Mouse (Mus musculus): Measurements from ENCODE around the gene Gm47955. TPM values are rescaled to one million over a fixed set of nuclear protein-coding genes. Genes with fewer than 3 reads are reported as not detected.

Gm47955 gene
- polyA plus RNA-seq, 2 experiments, result not detected

DNA sequence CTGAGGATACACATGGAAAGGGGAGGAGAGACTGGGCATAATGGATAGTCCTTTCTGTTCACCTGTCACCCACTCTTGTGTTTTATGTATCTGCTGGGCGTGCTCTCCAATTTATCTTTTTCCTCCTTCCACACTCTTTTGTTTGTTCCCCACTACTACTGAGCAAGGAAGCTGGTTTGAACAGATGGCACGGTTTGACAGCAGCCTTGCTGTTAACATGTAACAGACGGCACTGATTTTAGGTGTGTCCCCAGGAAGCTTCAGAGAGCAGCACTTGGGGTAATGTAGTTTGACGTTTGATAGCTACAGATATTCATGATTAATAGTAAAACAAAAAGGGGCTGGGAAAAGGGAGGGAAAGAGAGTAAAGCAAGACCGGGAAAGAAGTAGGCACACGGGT lies 47.4 kb downstream of the Gm47955 start:
- H3K27ac ChIP-seq, result no peak overlapping the region
- WGBS (ENCODE audit: insufficient replicate concordance), result 53% methylated on average over 6 of the region's 6 CpGs

More for the DNA sequence above, 47.4 kb downstream of the Gm47955 start:
- H3K27me3 ChIP-seq (ENCODE audit: control insufficient read depth, insufficient read depth, low read length), result no peaks in the 10 kb centered on the region
- TF ChIP-seq CTCF (IDR thresholded peaks at IDR 0.05; ENCODE audit: low read depth), result no peak
- no peak for TF ChIP-seq EP300 (IDR thresholded peaks at IDR 0.05; ENCODE audit: low read depth)
- ATAC-seq (ENCODE audit: insufficient read depth), result no peak
- no peak for DNase-seq (ENCODE audit: low read depth in 3 of 3, low spot score in 3 of 3)
- H3K4me3 ChIP-seq (ENCODE audit: insufficient read depth in 1 of 2, low read depth in 2 of 2, low read length in 2 of 2), result no peak overlapping the region
- H3K9ac ChIP-seq (replicated peaks), result no peak overlapping the region
- no peaks in the 10 kb centered on the region for H3K4me1 ChIP-seq (replicated peaks; ENCODE audit: control insufficient read depth in 2 of 2, insufficient read depth in 2 of 2, low read length in 1 of 2)
- H3K36me3 ChIP-seq (replicated peaks; ENCODE audit: control insufficient read depth, insufficient read depth, low read depth), result no peaks in the 10 kb centered on the region
- H3K4me2 ChIP-seq (ENCODE audit: low read depth), result no peak overlapping the region
- no peaks in the 10 kb centered on the region for H3K9me3 ChIP-seq (ENCODE audit: control insufficient read depth, low read length)

Other genes with a start within 250 kb of the Gm47955 start
- 47.9 and 82.1 TPM in 2 replicates for gene Mff, start 235.4 kb upstream of the Gm47955 start, polyA plus RNA-seq (2012; rRNA removed)
- 193 and 197 TPM in 2 replicates for gene Mff, start 235.4 kb upstream of the Gm47955 start, polyA plus RNA-seq (2014; fragmentation: Nextera tagmentation; extraction: Ambion mirVana)
- gene Tm4sf20, start 191.8 kb upstream of the Gm47955 start, polyA plus RNA-seq (2012; rRNA removed), result not detected in 2 replicates
- gene Tm4sf20, start 191.8 kb upstream of the Gm47955 start, polyA plus RNA-seq (2014; fragmentation: Nextera tagmentation; extraction: Ambion mirVana), result not detected in 2 replicates
- not detected in 2 replicates for gene Gm47791, start 189.0 kb upstream of the Gm47955 start, polyA plus RNA-seq (2012; rRNA removed)
- gene Gm47791, start 189.0 kb upstream of the Gm47955 start, polyA plus RNA-seq (2014; fragmentation: Nextera tagmentation; extraction: Ambion mirVana), result not detected in 2 replicates
- 43.8 and 47.8 TPM in 2 replicates for gene Agfg1, start 120.8 kb upstream of the Gm47955 start, polyA plus RNA-seq (2012; rRNA removed)
- gene Agfg1, start 120.8 kb upstream of the Gm47955 start, polyA plus RNA-seq (2014; fragmentation: Nextera tagmentation; extraction: Ambion mirVana), result 59.4 and 65.3 TPM in 2 replicates
- gene A030005L19Rik, start 47.0 kb upstream of the Gm47955 start, polyA plus RNA-seq (2012; rRNA removed), result 2.0 and 2.3 TPM in 2 replicates
- gene A030005L19Rik, start 47.0 kb upstream of the Gm47955 start, polyA plus RNA-seq (2014; fragmentation: Nextera tagmentation; extraction: Ambion mirVana), result 0.24 and 0.37 TPM in 2 replicates
- 0.11 TPM in 1 of 2 replicates, not detected in the other for gene A030014E15Rik, start 35.4 kb upstream of the Gm47955 start, polyA plus RNA-seq (2012; rRNA removed)
- not detected in 2 replicates for gene A030014E15Rik, start 35.4 kb upstream of the Gm47955 start, polyA plus RNA-seq (2014; fragmentation: Nextera tagmentation; extraction: Ambion mirVana)
- gene Gm6217, start 28.9 kb upstream of the Gm47955 start, polyA plus RNA-seq (2012; rRNA removed), result not detected in 2 replicates
- not detected in 2 replicates for gene Gm6217, start 28.9 kb upstream of the Gm47955 start, polyA plus RNA-seq (2014; fragmentation: Nextera tagmentation; extraction: Ambion mirVana)
- gene A030003K21Rik, start 16.9 kb upstream of the Gm47955 start, polyA plus RNA-seq (2012; rRNA removed), result not detected in 2 replicates
- gene A030003K21Rik, start 16.9 kb upstream of the Gm47955 start, polyA plus RNA-seq (2014; fragmentation: Nextera tagmentation; extraction: Ambion mirVana), result not detected in 2 replicates
- not detected in 2 replicates for gene Gm7544, start 4.3 kb upstream of the Gm47955 start, polyA plus RNA-seq (2012; rRNA removed)
- gene Gm7544, start 4.3 kb upstream of the Gm47955 start, polyA plus RNA-seq (2014; fragmentation: Nextera tagmentation; extraction: Ambion mirVana), result not detected in 2 replicates
- gene Gm47959, start 40.3 kb downstream of the Gm47955 start, polyA plus RNA-seq (2012; rRNA removed), result not detected in 2 replicates
- gene Gm47959, start 40.3 kb downstream of the Gm47955 start, polyA plus RNA-seq (2014; fragmentation: Nextera tagmentation; extraction: Ambion mirVana), result not detected in 2 replicates
- 0.04 TPM in 2 replicates for gene Slc19a3, start 78.2 kb downstream of the Gm47955 start, polyA plus RNA-seq (2012; rRNA removed)
- not detected in 2 replicates for gene Slc19a3, start 78.2 kb downstream of the Gm47955 start, polyA plus RNA-seq (2014; fragmentation: Nextera tagmentation; extraction: Ambion mirVana)
- gene Krtap28-10, start 82.2 kb downstream of the Gm47955 start, polyA plus RNA-seq (2012; rRNA removed), result not detected in 2 replicates
- not detected in 2 replicates for gene Krtap28-10, start 82.2 kb downstream of the Gm47955 start, polyA plus RNA-seq (2014; fragmentation: Nextera tagmentation; extraction: Ambion mirVana)
- gene Gm47969, start 84.6 kb downstream of the Gm47955 start, polyA plus RNA-seq (2012; rRNA removed), result not detected in 2 replicates
- gene Gm47969, start 84.6 kb downstream of the Gm47955 start, polyA plus RNA-seq (2014; fragmentation: Nextera tagmentation; extraction: Ambion mirVana), result not detected in 2 replicates
- not detected in 2 replicates for gene A030005K14Rik, start 99.1 kb downstream of the Gm47955 start, polyA plus RNA-seq (2012; rRNA removed)
- not detected in 2 replicates for gene A030005K14Rik, start 99.1 kb downstream of the Gm47955 start, polyA plus RNA-seq (2014; fragmentation: Nextera tagmentation; extraction: Ambion mirVana)
- not detected in 2 replicates for gene Krtap28-13, start 100.6 kb downstream of the Gm47955 start, polyA plus RNA-seq (2012; rRNA removed)
- not detected in 2 replicates for gene Krtap28-13, start 100.6 kb downstream of the Gm47955 start, polyA plus RNA-seq (2014; fragmentation: Nextera tagmentation; extraction: Ambion mirVana)
- 0.16 TPM in 1 of 2 replicates, not detected in the other for gene Ccl20, start 156.5 kb downstream of the Gm47955 start, polyA plus RNA-seq (2012; rRNA removed)
- 0.19 TPM in 1 of 2 replicates, not detected in the other for gene Ccl20, start 156.5 kb downstream of the Gm47955 start, polyA plus RNA-seq (2014; fragmentation: Nextera tagmentation; extraction: Ambion mirVana)
- not detected in 2 replicates for gene Daw1, start 199.5 kb downstream of the Gm47955 start, polyA plus RNA-seq (2012; rRNA removed)
- gene Daw1, start 199.5 kb downstream of the Gm47955 start, polyA plus RNA-seq (2014; fragmentation: Nextera tagmentation; extraction: Ambion mirVana), result not detected in 2 replicates